Comparison of ENCODE assay signal across 15 mouse cellular contexts in the genomic region with DNA sequence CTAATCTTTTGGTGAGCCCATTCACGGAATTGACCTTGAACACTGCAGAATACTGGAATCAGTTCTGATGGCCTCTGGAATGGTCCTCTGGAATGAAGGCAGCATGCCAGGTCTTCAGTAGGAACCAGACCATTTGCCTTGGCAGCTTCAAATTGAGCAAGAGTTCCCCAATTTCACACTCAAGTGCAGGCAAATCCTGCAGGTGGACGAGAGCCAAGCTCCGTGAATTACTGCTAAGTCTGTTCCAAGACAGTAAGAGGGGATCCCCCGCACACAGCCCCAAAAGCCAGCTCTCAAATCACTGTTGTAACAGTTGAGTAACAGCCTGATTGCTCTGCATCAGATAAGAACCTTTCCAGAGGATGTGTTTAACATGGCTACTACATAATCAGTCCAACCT. TPM values are rescaled to one million over a fixed set of nuclear protein-coding genes. Genes with fewer than 3 reads are reported as not detected.
DNase-seq lines count a peak whose midpoint lies in the region; ATAC-seq and TF ChIP-seq lines count a peak whose summit lies in the region.
"Had no signal": no experiment of that assay in that cellular context is flagged by ENCODE, and none has a peak within 500 bp of the region (broad histone marks: within the 10 kb centered on the region; RNA-seq: fewer than 3 reads in every experiment).

No protein-coding gene starts in this region.

- H3K4me3 ChIP-seq in kidney, embryonic 16.5 days (ENCODE audit: low read length), result no peak overlapping the region
- no peak overlapping the region for H3K4me3 ChIP-seq in limb, embryonic 14.5 days (replicated peaks; ENCODE audit: low read length)
- no peak overlapping the region for H3K4me3 ChIP-seq in heart, embryonic 10.5 days
- H3K4me3 ChIP-seq: forebrain, embryonic 15.5 days; lung, embryonic 15.5 days had no signal

- DNase-seq in adrenal gland, postnatal 25 days, result peak; percentile 8
- DNase-seq in adrenal gland, postnatal 4 days (ENCODE audit: low spot score in 2 of 2), result no peak
- peak; percentile 2 to 10 for DNase-seq in kidney, postnatal 36 days
- peak; percentile 42 for DNase-seq in MN1 (ENCODE audit: low spot score)
- peak; percentile 21 for DNase-seq in limb, embryonic 14.5 days (ENCODE audit: low spot score)
- DNase-seq in left cerebral cortex, postnatal 36 days (ENCODE audit: low spot score in 2 of 2), result no peak
- DNase-seq in heart, embryonic 10.5 days (ENCODE audit: low spot score), result no peak
- DNase-seq: cerebellum, adult 11-12 months; heart, adult 18-20 months; kidney, adult 11 months; thymus, adult 18-20 months had no signal

- no peak overlapping the region for H3K4me2 ChIP-seq in kidney, embryonic 16.5 days (replicated peaks; ENCODE audit: low read depth, low read length)
- no peak overlapping the region for H3K4me2 ChIP-seq in limb, embryonic 14.5 days (replicated peaks; ENCODE audit: low read depth, low read length, severe bottlenecking)
- H3K4me2 ChIP-seq: forebrain, embryonic 15.5 days; lung, embryonic 15.5 days had no signal

- 69% methylated on average over 4 of the region's 4 CpGs for WGBS in kidney, embryonic 16.5 days
- 67% methylated on average over 4 of the region's 4 CpGs for WGBS in limb, embryonic 14.5 days
- 65% methylated on average over 4 of the region's 4 CpGs for WGBS in heart, embryonic 10.5 days

- no peak for ATAC-seq in kidney, embryonic 16.5 days (ENCODE audit: low FRiP score, low TSS enrichment)
- no peak for ATAC-seq in limb, embryonic 14.5 days (ENCODE audit: low FRiP score, low read depth)
- ATAC-seq: forebrain, embryonic 15.5 days had no signal

- intact Hi-C loops in left cerebral cortex, postnatal 36 days (cut with DNase I), result no loop called here

- no peak for TF ChIP-seq POLR2A in limb, embryonic 14.5 days (IDR thresholded peaks at IDR 0.05; ENCODE audit: borderline replicate concordance, extremely low read depth, insufficient read depth, insufficient read length)

- no peaks in the 10 kb centered on the region for H3K4me1 ChIP-seq in kidney, embryonic 16.5 days (ENCODE audit: insufficient read depth, low read length)
- no peaks in the 10 kb centered on the region for H3K4me1 ChIP-seq in limb, embryonic 14.5 days (ENCODE audit: control insufficient read depth, insufficient read depth, low read length)
- H3K4me1 ChIP-seq in heart, embryonic 10.5 days, result no peaks in the 10 kb centered on the region
- H3K4me1 ChIP-seq: forebrain, embryonic 15.5 days; lung, embryonic 15.5 days had no signal

- no peaks in the 10 kb centered on the region for H3K9me3 ChIP-seq in kidney, embryonic 16.5 days (ENCODE audit: low read length)
- no peaks in the 10 kb centered on the region for H3K9me3 ChIP-seq in limb, embryonic 14.5 days (ENCODE audit: control insufficient read depth, low read length)
- no peaks in the 10 kb centered on the region for H3K9me3 ChIP-seq in heart, embryonic 10.5 days
- H3K9me3 ChIP-seq: forebrain, embryonic 15.5 days; lung, embryonic 15.5 days had no signal

- no peak overlapping the region for H3K9ac ChIP-seq in kidney, embryonic 16.5 days (replicated peaks; ENCODE audit: low read length)
- H3K9ac ChIP-seq in limb, embryonic 14.5 days (ENCODE audit: low read depth, low read length, severe bottlenecking), result no peak overlapping the region
- H3K9ac ChIP-seq: forebrain, embryonic 15.5 days; lung, embryonic 15.5 days had no signal

- H3K36me3 ChIP-seq in kidney, embryonic 16.5 days (ENCODE audit: insufficient read depth, low read length), result no peaks in the 10 kb centered on the region
- H3K36me3 ChIP-seq in limb, embryonic 14.5 days (ENCODE audit: control insufficient read depth, insufficient read depth, low read length), result no peaks in the 10 kb centered on the region
- no peaks in the 10 kb centered on the region for H3K36me3 ChIP-seq in heart, embryonic 10.5 days
- H3K36me3 ChIP-seq: forebrain, embryonic 15.5 days; lung, embryonic 15.5 days had no signal

- no peaks in the 10 kb centered on the region for H3K27me3 ChIP-seq in kidney, embryonic 16.5 days (ENCODE audit: insufficient read depth, low read length)
- H3K27me3 ChIP-seq in limb, embryonic 14.5 days (ENCODE audit: control insufficient read depth, insufficient read depth, low read length), result no peaks in the 10 kb centered on the region
- no peaks in the 10 kb centered on the region for H3K27me3 ChIP-seq in heart, embryonic 10.5 days (ENCODE audit: insufficient read depth, poor library complexity, severe bottlenecking)
- H3K27me3 ChIP-seq: forebrain, embryonic 15.5 days; lung, embryonic 15.5 days had no signal

- no peak overlapping the region for H3K27ac ChIP-seq in kidney, embryonic 16.5 days (ENCODE audit: low read length)
- H3K27ac ChIP-seq in limb, embryonic 14.5 days (replicated peaks; ENCODE audit: low read depth, low read length), result no peak overlapping the region
- no peak overlapping the region for H3K27ac ChIP-seq in heart, embryonic 10.5 days
- H3K27ac ChIP-seq: forebrain, embryonic 15.5 days; lung, embryonic 15.5 days had no signal

RNA-seq across cellular contexts. Expression of a gene that starts 42.9 kb away (rescaled TPM):
- total RNA-seq in adrenal gland, postnatal 25 days (2021), result 0.73 and 1.7 TPM in 2 replicates
- 1 to 10 TPM; 3.1 to 4.9 TPM for total RNA-seq in adrenal gland, postnatal 4 days (2021)
- polyA plus RNA-seq in kidney, embryonic 16.5 days (2015; fragmentation: Nextera tagmentation; extraction: Ambion mirVana), result 11.4 and 13.6 TPM in 2 replicates
- 4.1 TPM in 2 replicates for polyA plus RNA-seq in limb, embryonic 14.5 days (2012; rRNA removed)
- 5.6 and 6.5 TPM in 2 replicates for polyA plus RNA-seq in limb, embryonic 14.5 days (2014; fragmentation: Nextera tagmentation; extraction: Ambion mirVana)
- 1 to 10 TPM in 1 of 2 experiments, under 1 TPM in 1; 0.99 to 1.9 TPM for total RNA-seq in left cerebral cortex, postnatal 36 days (2021)
- polyA plus RNA-seq in heart, embryonic 10.5 days (2016; fragmentation: Nextera tagmentation; extraction: Ambion mirVana), result 0.25 and 2.0 TPM in 2 replicates
- total RNA-seq: heart, postnatal 36 days had no signal

Comparison
In these comparisons a context has a peak if more than half of its experiments do, and no peak if none do; other contexts are left out.
1. DNase-seq: peak in adrenal gland, postnatal 25 days (single experiment), kidney, postnatal 36 days (2 of 2), MN1 (single experiment) and limb, embryonic 14.5 days (single experiment); none in adrenal gland, postnatal 4 days (0 of 2), left cerebral cortex, postnatal 36 days (0 of 2) and heart, embryonic 10.5 days (single experiment).